Mouse (Mus musculus) liver, postnatal 0 days (tissue): ENCODE measurements at regions not wholly inside any gene's neighbourhood (a gene's known extent, or its start where the extent isn't known, plus 50 kb on each side); places are given as distances from the start of the nearest gene placed in this dataset.

ENCODE experiments used
- CTCF ChIP-seq: sonication (generic); IDR thresholded peaks from 2 replicates; pipeline ENCODE4 v1.5.1; 2016; ENCODE audit warnings: antibody characterized with exemption, low read depth
- EP300 ChIP-seq: IDR thresholded peaks from 2 replicates; pipeline ENCODE4 v1.6.1; 2016; ENCODE audit warnings: antibody characterized with exemption, low read depth, mild to moderate bottlenecking

- TF ChIP-seq CTCF (no peak), EP300 (no peak)
These were observed 248.4 kb downstream of the Tmem38b start for GRCm38 (mm10) chr4:54074226-54074625.
